In genomic region chr14:115620473-115620872, GRCm38 (mm10) we compare ENCODE assay signal across 27 mouse cellular contexts.
DNase-seq lines count a peak whose midpoint lies in the region; ATAC-seq and TF ChIP-seq lines count a peak whose summit lies in the region.
"Had no signal": no experiment of that assay in that cellular context is flagged by ENCODE, and none has a peak within 500 bp of the region (broad histone marks: within the 10 kb centered on the region; RNA-seq: fewer than 3 reads in every experiment).

No protein-coding gene starts in this region.

- H3K9ac ChIP-seq in kidney, embryonic 14.5 days (ENCODE audit: low read depth, low read length) = no peak overlapping the region
- H3K9ac ChIP-seq: embryonic facial prominence, embryonic 13.5 days; heart, embryonic 12.5 days; hindbrain, embryonic 14.5 days; limb, embryonic 15.5 days; liver, embryonic 13.5 days; neural tube, embryonic 15.5 days had no signal

- H3K4me3 ChIP-seq in kidney, adult 2 months (ENCODE audit: insufficient read depth, low read depth, low read length) = no peak overlapping the region
- no peak overlapping the region for H3K4me3 ChIP-seq in kidney, embryonic 14.5 days (ENCODE audit: low read length)
- H3K4me3 ChIP-seq: embryonic facial prominence, embryonic 13.5 days; heart, adult 2 months; heart, embryonic 12.5 days; layer of hippocampus, adult 2 months; limb, embryonic 10.5 days; limb, embryonic 15.5 days; liver, embryonic 13.5 days; neural tube, embryonic 15.5 days had no signal

- peak; percentile 12 to 40 for DNase-seq in cerebellum, postnatal 10 days
- no peak for DNase-seq in cerebellum, postnatal 25 days
- DNase-seq in kidney, adult 2 months = peak; percentile 63
- DNase-seq in kidney, postnatal 14 days = peak; percentile 36
- no peak for DNase-seq in layer of hippocampus, postnatal 10 days (ENCODE audit: low spot score in 2 of 2)
- no peak for DNase-seq in heart, postnatal 25 days (ENCODE audit: low spot score)
- DNase-seq: adrenal gland, adult 8-10 months; cerebellum, adult 11 months; cerebellum, adult 9-10 months; heart, adult 2 months; liver, embryonic 13.5 days; lung, adult 18-20 months; midbrain, embryonic 14.5 days; retina, postnatal 1 day; right cerebral cortex, postnatal 14 days had no signal

- H3K27me3 ChIP-seq in kidney, adult 2 months (replicated peaks; ENCODE audit: control insufficient read depth, insufficient read depth, low read length) = no peaks in the 10 kb centered on the region
- H3K27me3 ChIP-seq in kidney, embryonic 14.5 days (ENCODE audit: control insufficient read depth, insufficient read depth, low read length) = no peaks in the 10 kb centered on the region
- H3K27me3 ChIP-seq: CH12.LX; embryonic facial prominence, embryonic 13.5 days; heart, embryonic 12.5 days; limb, embryonic 15.5 days; liver, embryonic 13.5 days; neural tube, embryonic 15.5 days had no signal

- H3K4me1 ChIP-seq in kidney, adult 2 months (ENCODE audit: control insufficient read depth, insufficient read depth, low read length) = peaks cover 2% of the 10 kb centered on the region; the same call in 1 of the 2 replicates
- H3K4me1 ChIP-seq in kidney, embryonic 14.5 days (ENCODE audit: control insufficient read depth, insufficient read depth, low read length) = no peaks in the 10 kb centered on the region
- H3K4me1 ChIP-seq: embryonic facial prominence, embryonic 13.5 days; heart, embryonic 12.5 days; limb, embryonic 10.5 days; limb, embryonic 15.5 days; liver, embryonic 13.5 days; neural tube, embryonic 15.5 days had no signal

- no peak for ATAC-seq in kidney, embryonic 14.5 days (ENCODE audit: low FRiP score, low TSS enrichment)
- ATAC-seq: intestine, postnatal 0 days; lung, postnatal 0 days had no signal

- intact Hi-C loops in heart, postnatal 25 days (cut with DNase I) = no loop called here

- H3K4me2 ChIP-seq in kidney, embryonic 14.5 days (replicated peaks; ENCODE audit: low read depth, low read length) = no peak overlapping the region
- H3K4me2 ChIP-seq: embryonic facial prominence, embryonic 13.5 days; heart, embryonic 12.5 days; hindbrain, embryonic 14.5 days; limb, embryonic 15.5 days; liver, embryonic 13.5 days; neural tube, embryonic 15.5 days had no signal

- no peaks in the 10 kb centered on the region for H3K9me3 ChIP-seq in kidney, embryonic 14.5 days (ENCODE audit: control insufficient read depth, low read length)
- H3K9me3 ChIP-seq: embryonic facial prominence, embryonic 13.5 days; heart, embryonic 12.5 days; limb, embryonic 10.5 days; limb, embryonic 15.5 days; liver, embryonic 13.5 days; neural tube, embryonic 15.5 days had no signal

- no peak for TF ChIP-seq CTCF in kidney, adult 2 months (conservative IDR thresholded peaks at IDR 0.05; ENCODE audit: insufficient read depth, insufficient read length, low read depth, low read length)

- H3K36me3 ChIP-seq in kidney, adult 2 months (ENCODE audit: control insufficient read depth, insufficient read depth, low read length) = no peaks in the 10 kb centered on the region
- H3K36me3 ChIP-seq in kidney, embryonic 14.5 days (ENCODE audit: control insufficient read depth, insufficient read depth, low read length) = no peaks in the 10 kb centered on the region
- H3K36me3 ChIP-seq: embryonic facial prominence, embryonic 13.5 days; heart, embryonic 12.5 days; limb, embryonic 10.5 days; limb, embryonic 15.5 days; liver, embryonic 13.5 days; neural tube, embryonic 15.5 days had no signal

- TF ChIP-seq POLR2A in kidney, adult 2 months (IDR thresholded peaks at IDR 0.05; ENCODE audit: low read depth, low read length) = no peak

- no peak overlapping the region for H3K27ac ChIP-seq in kidney, adult 2 months (ENCODE audit: insufficient read depth, low read depth, low read length)
- H3K27ac ChIP-seq in kidney, embryonic 14.5 days (ENCODE audit: low read depth, low read length) = no peak overlapping the region
- H3K27ac ChIP-seq: embryonic facial prominence, embryonic 13.5 days; heart, adult 2 months; hindbrain, embryonic 14.5 days; layer of hippocampus, adult 2 months; limb, embryonic 10.5 days; limb, embryonic 15.5 days; liver, embryonic 13.5 days; macrophage; neural tube, embryonic 15.5 days had no signal

Comparison
In these comparisons a context has a peak if more than half of its experiments do, and no peak if none do; other contexts are left out.
1. DNase-seq: peak in cerebellum, postnatal 10 days (2 of 2), kidney, adult 2 months (single experiment) and kidney, postnatal 14 days (single experiment); none in cerebellum, postnatal 25 days (0 of 2), layer of hippocampus, postnatal 10 days (0 of 2) and heart, postnatal 25 days (single experiment).